Comparison of ENCODE assay signal across 18 mouse cellular contexts in genomic region chr17:37078990-37079389, GRCm38 (mm10). TPM values are rescaled to one million over a fixed set of nuclear protein-coding genes. Genes with fewer than 3 reads are reported as not detected.
DNase-seq lines count a peak whose midpoint lies in the region; ATAC-seq and TF ChIP-seq lines count a peak whose summit lies in the region.
"Had no signal": no experiment of that assay in that cellular context is flagged by ENCODE, and none has a peak within 500 bp of the region (broad histone marks: within the 10 kb centered on the region; RNA-seq: fewer than 3 reads in every experiment).

No protein-coding gene starts in this region.

- peak overlapping the region; percentile 15; the same call in 1 of the 2 replicates for H3K27ac ChIP-seq in forebrain, postnatal 0 days (ENCODE audit: low read depth, low read length)
- peak overlapping the region; percentile 49; the same call in 1 of the 2 replicates for H3K27ac ChIP-seq in midbrain, embryonic 13.5 days

- H3K36me3 ChIP-seq in forebrain, postnatal 0 days (ENCODE audit: insufficient read depth): peaks cover 24% of the 10 kb centered on the region
- peaks cover 30% of the 10 kb centered on the region for H3K36me3 ChIP-seq in midbrain, embryonic 13.5 days

- no peak for ATAC-seq in frontal cortex, adult (ENCODE audit: low TSS enrichment)
- peak; percentile 24; the same call in 1 of the 2 replicates for ATAC-seq in forebrain, postnatal 0 days
- peak; percentile 59 for ATAC-seq in midbrain, embryonic 13.5 days
- ATAC-seq: liver, postnatal 0 days had no signal

- H3K9ac ChIP-seq in forebrain, postnatal 0 days: 0 out of 2 replicates have a peak overlapping the region, but pooled peaks have one; percentile 18
- H3K9ac ChIP-seq in midbrain, embryonic 13.5 days (replicated peaks): peak overlapping the region; percentile 16; the same call in 1 of the 2 replicates
- H3K9ac ChIP-seq: liver, postnatal 0 days had no signal

- no peaks in the 10 kb centered on the region for H3K9me3 ChIP-seq in forebrain, postnatal 0 days (ENCODE audit: low read length)
- no peaks in the 10 kb centered on the region for H3K9me3 ChIP-seq in midbrain, embryonic 13.5 days

- H3K27me3 ChIP-seq in forebrain, postnatal 0 days (ENCODE audit: insufficient read depth, low read length): no peaks in the 10 kb centered on the region
- H3K27me3 ChIP-seq in midbrain, embryonic 13.5 days: 0 out of 2 replicates have a peak, but pooled peaks cover 4% of the 10 kb centered on the region

- H3K4me3 ChIP-seq in forebrain, postnatal 0 days (ENCODE audit: low read depth, low read length): no peak overlapping the region
- no peak overlapping the region for H3K4me3 ChIP-seq in midbrain, embryonic 13.5 days (replicated peaks)

- peak; percentile 7 to 12 for DNase-seq in frontal cortex, postnatal 10 days (ENCODE audit: low spot score in 2 of 2)
- peak; percentile 80 for DNase-seq in WW6 (ENCODE audit: low read depth, low spot score)
- DNase-seq in forebrain, postnatal 0 days: no peak
- DNase-seq in spleen, postnatal 4 days (ENCODE audit: low spot score in 2 of 2): no peak
- DNase-seq in heart, adult 18-20 months: no peak
- DNase-seq in kidney, postnatal 4 days: no peak
- DNase-seq: adrenal gland, postnatal 10 days; liver, postnatal 0 days; right cerebral cortex, postnatal 14 days; thymus, postnatal 25 days had no signal

- TF ChIP-seq CTCF in forebrain, postnatal 0 days (IDR thresholded peaks at IDR 0.05; ENCODE audit: low read depth): no peak

- peaks cover 7% of the 10 kb centered on the region; the same call in 1 of the 2 replicates for H3K4me1 ChIP-seq in forebrain, postnatal 0 days (ENCODE audit: insufficient read depth)
- H3K4me1 ChIP-seq in midbrain, embryonic 13.5 days (replicated peaks): peaks cover 25% of the 10 kb centered on the region

- WGBS in forebrain, postnatal 0 days: 3% methylated on average over 2 of the region's 2 CpGs
- WGBS in midbrain, embryonic 13.5 days: 4% methylated on average over 2 of the region's 2 CpGs

- no peak overlapping the region for H3K4me2 ChIP-seq in forebrain, postnatal 0 days (ENCODE audit: low read depth)
- H3K4me2 ChIP-seq in midbrain, embryonic 13.5 days (replicated peaks): peak overlapping the region; percentile 33
- H3K4me2 ChIP-seq: heart, embryonic 11.5 days had no signal

RNA-seq across cellular contexts. Expression of gene Olfr90, which starts 9.3 kb away (rescaled TPM):
- total RNA-seq in forebrain, postnatal 0 days (2014; rRNA removed): not detected in 2 replicates
- polyA plus RNA-seq in forebrain, postnatal 0 days (2015; fragmentation: Nextera tagmentation; extraction: Ambion mirVana): not detected in 2 replicates
- polyA plus RNA-seq in midbrain, embryonic 13.5 days (2015; fragmentation: Nextera tagmentation; extraction: Ambion mirVana): not detected in 2 replicates
- total RNA-seq in heart, adult 18-20 months (2021): not detected
- total RNA-seq: adrenal gland, postnatal 10 days; left cerebral cortex, postnatal 36 days; neutrophil, adult 5-6 weeks had no signal
- polyA plus RNA-seq: heart, embryonic 11.5 days; intestine, embryonic 14.5 days; large intestine, adult 2 months; liver, postnatal 0 days; stomach, embryonic 14.5 days had no signal

RNA-seq across cellular contexts. Expression of gene Olfr91, which starts 19.1 kb away (rescaled TPM):
- not detected in 2 replicates for total RNA-seq in forebrain, postnatal 0 days (2014; rRNA removed)
- not detected in 2 replicates for polyA plus RNA-seq in forebrain, postnatal 0 days (2015; fragmentation: Nextera tagmentation; extraction: Ambion mirVana)
- not detected in 2 replicates for polyA plus RNA-seq in midbrain, embryonic 13.5 days (2015; fragmentation: Nextera tagmentation; extraction: Ambion mirVana)
- not detected for total RNA-seq in heart, adult 18-20 months (2021)
- total RNA-seq: adrenal gland, postnatal 10 days; left cerebral cortex, postnatal 36 days; neutrophil, adult 5-6 weeks had no signal
- polyA plus RNA-seq: heart, embryonic 11.5 days; intestine, embryonic 14.5 days; large intestine, adult 2 months; liver, postnatal 0 days; stomach, embryonic 14.5 days had no signal

RNA-seq across cellular contexts. Expression of gene Gabbr1, which starts 33.2 kb away (rescaled TPM):
- total RNA-seq in forebrain, postnatal 0 days (2014; rRNA removed): 353 and 416 TPM in 2 replicates
- polyA plus RNA-seq in forebrain, postnatal 0 days (2015; fragmentation: Nextera tagmentation; extraction: Ambion mirVana): 58.1 and 80.1 TPM in 2 replicates
- 46.7 and 53.2 TPM in 2 replicates for polyA plus RNA-seq in midbrain, embryonic 13.5 days (2015; fragmentation: Nextera tagmentation; extraction: Ambion mirVana)
- 1 to 10 TPM; 6.0 to 8.2 TPM for total RNA-seq in heart, adult 18-20 months (2021)

RNA-seq across cellular contexts. Expression of gene Olfr92, which starts 40.9 kb away (rescaled TPM):
- total RNA-seq in forebrain, postnatal 0 days (2014; rRNA removed): not detected in 2 replicates
- not detected in 2 replicates for polyA plus RNA-seq in forebrain, postnatal 0 days (2015; fragmentation: Nextera tagmentation; extraction: Ambion mirVana)
- polyA plus RNA-seq in midbrain, embryonic 13.5 days (2015; fragmentation: Nextera tagmentation; extraction: Ambion mirVana): not detected in 2 replicates
- total RNA-seq in heart, adult 18-20 months (2021): not detected
- total RNA-seq: adrenal gland, postnatal 10 days; left cerebral cortex, postnatal 36 days; neutrophil, adult 5-6 weeks had no signal
- polyA plus RNA-seq: heart, embryonic 11.5 days; intestine, embryonic 14.5 days; large intestine, adult 2 months; liver, postnatal 0 days; stomach, embryonic 14.5 days had no signal

RNA-seq across cellular contexts. Expression of gene Mog, which starts 55.8 kb away (rescaled TPM):
- not detected in 2 replicates for total RNA-seq in forebrain, postnatal 0 days (2014; rRNA removed)
- polyA plus RNA-seq in forebrain, postnatal 0 days (2015; fragmentation: Nextera tagmentation; extraction: Ambion mirVana): 0.53 and 1.1 TPM in 2 replicates
- 1.6 TPM in 2 replicates for polyA plus RNA-seq in midbrain, embryonic 13.5 days (2015; fragmentation: Nextera tagmentation; extraction: Ambion mirVana)
- not detected for total RNA-seq in heart, adult 18-20 months (2021)
- total RNA-seq: adrenal gland, postnatal 10 days; neutrophil, adult 5-6 weeks had no signal
- polyA plus RNA-seq: heart, embryonic 11.5 days; large intestine, adult 2 months; liver, postnatal 0 days had no signal

Comparison
In these comparisons a context has a peak if more than half of its experiments do, and no peak if none do; other contexts are left out.
1. DNase-seq: peak in frontal cortex, postnatal 10 days (2 of 2) and WW6 (single experiment); none in forebrain, postnatal 0 days (single experiment), spleen, postnatal 4 days (0 of 2), heart, adult 18-20 months (0 of 2) and kidney, postnatal 4 days (0 of 2).
2. RNA of gene Gabbr1, which starts 33.2 kb away (total RNA-seq): 353 to 416 TPM in forebrain, postnatal 0 days; 6.0 to 8.2 TPM in heart, adult 18-20 months; every median in the first group is over 10 times any median in the second.